Mouse (Mus musculus): ENCODE measurements around the gene Dusp23. TPM values are rescaled to one million over a fixed set of nuclear protein-coding genes. Genes with fewer than 3 reads are reported as not detected.

Gene Dusp23
- polyA plus RNA-seq, 1 experiment from 2014 or later, result 17.2 TPM

- H3K9me3 ChIP-seq (replicated peaks), result no peaks in the 10 kb centered on the region
- peaks cover 28% of the 10 kb centered on the region for H3K4me1 ChIP-seq
- H3K4me3 ChIP-seq (replicated peaks), result no peak overlapping the region
- no peak for ATAC-seq (replicated peaks; ENCODE audit: low FRiP score)
- WGBS, result 44% methylated on average over 4 of the region's 4 CpGs
- no peak overlapping the region for H3K4me2 ChIP-seq
- H3K27ac ChIP-seq, result no peak overlapping the region
- H3K36me3 ChIP-seq, result no peaks in the 10 kb centered on the region
- 0 out of 2 replicates have a peak, but pooled peaks cover 4% of the 10 kb centered on the region for H3K27me3 ChIP-seq
- no peak overlapping the region for H3K9ac ChIP-seq
Measured at GRCm38 (mm10) chr1:172618141-172618540, 14.6 kb downstream of the Dusp23 start.

- WGBS, result 12% methylated on average over 14 of the region's 14 CpGs
- peaks cover 28% of the 10 kb centered on the region for H3K4me1 ChIP-seq
- H3K9me3 ChIP-seq (replicated peaks), result no peaks in the 10 kb centered on the region
- ATAC-seq (replicated peaks; ENCODE audit: low FRiP score), result peak; percentile 59
- H3K27me3 ChIP-seq, result 0 out of 2 replicates have a peak, but pooled peaks cover 4% of the 10 kb centered on the region
- no peaks in the 10 kb centered on the region for H3K36me3 ChIP-seq
- peak overlapping the region; percentile 69 for H3K4me2 ChIP-seq
- no peak overlapping the region for H3K27ac ChIP-seq
- H3K9ac ChIP-seq, result no peak overlapping the region
- H3K4me3 ChIP-seq (replicated peaks), result peak overlapping the region; percentile 32
Measured at GRCm38 (mm10) chr1:172617365-172618076, 15.2 kb downstream of the Dusp23 start.

- peak; percentile 62 for ATAC-seq (replicated peaks; ENCODE audit: low FRiP score)
- Histone ChIP-seq H3K4me1 (peaks cover 28% of the 10 kb centered on the region), H3K27me3 (0 out of 2 replicates have a peak, but pooled peaks cover 4% of the 10 kb centered on the region), H3K9me3 (replicated peaks) (no peaks in the 10 kb centered on the region), H3K4me3 (replicated peaks) (peak overlapping the region; percentile 32), H3K4me2 (peak overlapping the region; percentile 69), H3K9ac (no peak overlapping the region), H3K27ac (no peak overlapping the region), H3K36me3 (no peaks in the 10 kb centered on the region)
- 9% methylated on average over 22 of the region's 22 CpGs for WGBS
Measured at GRCm38 (mm10) chr1:172616537-172617300, 16.0 kb downstream of the Dusp23 start.

- peaks cover 28% of the 10 kb centered on the region for H3K4me1 ChIP-seq
- H3K27me3 ChIP-seq, result 0 out of 2 replicates have a peak, but pooled peaks cover 4% of the 10 kb centered on the region
- H3K27ac ChIP-seq, result no peak overlapping the region
- no peak overlapping the region for H3K4me2 ChIP-seq
- 65% methylated on average over 4 of the region's 4 CpGs for WGBS
- H3K36me3 ChIP-seq, result no peaks in the 10 kb centered on the region
- no peak overlapping the region for H3K4me3 ChIP-seq (replicated peaks)
- H3K9me3 ChIP-seq (replicated peaks), result no peaks in the 10 kb centered on the region
- no peak for ATAC-seq (replicated peaks; ENCODE audit: low FRiP score)
- no peak overlapping the region for H3K9ac ChIP-seq
Measured at GRCm38 (mm10) chr1:172615412-172615811, 17.4 kb downstream of the Dusp23 start.

GRCm38 (mm10) chr1:172614654-172615053, 18.1 kb downstream of the Dusp23 start:
- Histone ChIP-seq H3K9ac (no peak overlapping the region), H3K9me3 (replicated peaks) (no peaks in the 10 kb centered on the region), H3K27me3 (0 out of 2 replicates have a peak, but pooled peaks cover 4% of the 10 kb centered on the region), H3K36me3 (no peaks in the 10 kb centered on the region), H3K4me1 (peaks cover 28% of the 10 kb centered on the region), H3K27ac (peak overlapping the region; percentile 18; the same call in 1 of the 2 replicates), H3K4me3 (replicated peaks) (no peak overlapping the region), H3K4me2 (peak overlapping the region; percentile 31; the same call in 1 of the 2 replicates)
- peak; percentile 48 for ATAC-seq (replicated peaks; ENCODE audit: low FRiP score)
- 55% methylated on average over 10 of the region's 10 CpGs for WGBS

- Histone ChIP-seq H3K27ac (no peak overlapping the region), H3K4me3 (replicated peaks) (no peak overlapping the region), H3K4me1 (peaks cover 27% of the 10 kb centered on the region), H3K36me3 (no peaks in the 10 kb centered on the region), H3K4me2 (no peak overlapping the region), H3K27me3 (0 out of 2 replicates have a peak, but pooled peaks cover 4% of the 10 kb centered on the region), H3K9ac (no peak overlapping the region), H3K9me3 (replicated peaks) (no peaks in the 10 kb centered on the region)
- 48% methylated on average over 1 of the region's 1 CpGs for WGBS
- ATAC-seq (replicated peaks; ENCODE audit: low FRiP score), result no peak
Measured at GRCm38 (mm10) chr1:172612745-172613144, 20.0 kb downstream of the Dusp23 start.

- no peaks in the 10 kb centered on the region for H3K9me3 ChIP-seq (replicated peaks)
- no peak for ATAC-seq (replicated peaks; ENCODE audit: low FRiP score)
- no peaks in the 10 kb centered on the region for H3K36me3 ChIP-seq
- no peak overlapping the region for H3K4me3 ChIP-seq (replicated peaks)
- 0 out of 2 replicates have a peak, but pooled peaks cover 4% of the 10 kb centered on the region for H3K27me3 ChIP-seq
- WGBS, result 84% methylated on average over 10 of the region's 10 CpGs
- H3K9ac ChIP-seq, result no peak overlapping the region
- H3K4me1 ChIP-seq, result peaks cover 13% of the 10 kb centered on the region
- H3K27ac ChIP-seq, result no peak overlapping the region
- no peak overlapping the region for H3K4me2 ChIP-seq
Measured at GRCm38 (mm10) chr1:172611304-172611703, 21.5 kb downstream of the Dusp23 start.

GRCm38 (mm10) chr1:172602326-172602725, 30.4 kb downstream of the Dusp23 start, which contains the start of gene Fcrl6:
Gene Fcrl6 (minus strand): TSS chr1:172602551.
- Histone ChIP-seq H3K9me3 (replicated peaks) (no peaks in the 10 kb centered on the region), H3K4me2 (no peak within 1 kb of the TSS), H3K9ac (no peak within 1 kb of the TSS), H3K4me3 (replicated peaks) (no peak within 1 kb of the TSS), H3K4me1 (no peaks in the 10 kb centered on the region), H3K27ac (no peak within 1 kb of the TSS), H3K36me3 (no peaks in the 10 kb centered on the region), H3K27me3 (no peaks in the 10 kb centered on the region)
- 93% methylated on average over 1 of the region's 1 CpGs for WGBS
- no peak for ATAC-seq (replicated peaks; ENCODE audit: low FRiP score)

GRCm38 (mm10) chr1:172594495-172594894, 38.3 kb downstream of the Dusp23 start:
- no peak overlapping the region for H3K4me3 ChIP-seq (replicated peaks)
- H3K4me1 ChIP-seq, result no peaks in the 10 kb centered on the region
- no peaks in the 10 kb centered on the region for H3K27me3 ChIP-seq
- no peak overlapping the region for H3K4me2 ChIP-seq
- no peak overlapping the region for H3K27ac ChIP-seq
- H3K36me3 ChIP-seq, result no peaks in the 10 kb centered on the region
- no peak overlapping the region for H3K9ac ChIP-seq
- H3K9me3 ChIP-seq (replicated peaks), result no peaks in the 10 kb centered on the region
- no peak for ATAC-seq (replicated peaks; ENCODE audit: low FRiP score)

GRCm38 (mm10) chr1:172593956-172594355, 38.8 kb downstream of the Dusp23 start:
- no peak overlapping the region for H3K4me3 ChIP-seq (replicated peaks)
- H3K9ac ChIP-seq, result no peak overlapping the region
- H3K36me3 ChIP-seq, result no peaks in the 10 kb centered on the region
- 80% methylated on average over 2 of the region's 2 CpGs for WGBS
- no peaks in the 10 kb centered on the region for H3K9me3 ChIP-seq (replicated peaks)
- no peak overlapping the region for H3K27ac ChIP-seq
- H3K4me1 ChIP-seq, result no peaks in the 10 kb centered on the region
- H3K4me2 ChIP-seq, result no peak overlapping the region
- H3K27me3 ChIP-seq, result no peaks in the 10 kb centered on the region
- no peak for ATAC-seq (replicated peaks; ENCODE audit: low FRiP score)

- Histone ChIP-seq H3K27ac (no peak overlapping the region), H3K9ac (no peak overlapping the region), H3K36me3 (no peaks in the 10 kb centered on the region), H3K27me3 (no peaks in the 10 kb centered on the region), H3K4me3 (replicated peaks) (no peak overlapping the region), H3K9me3 (replicated peaks) (no peaks in the 10 kb centered on the region), H3K4me1 (no peaks in the 10 kb centered on the region), H3K4me2 (no peak overlapping the region)
- 75% methylated on average over 3 of the region's 3 CpGs for WGBS
- no peak for ATAC-seq (replicated peaks; ENCODE audit: low FRiP score)
Measured at GRCm38 (mm10) chr1:172593321-172593720, 39.4 kb downstream of the Dusp23 start.

- Histone ChIP-seq H3K36me3 (no peaks in the 10 kb centered on the region), H3K27me3 (peaks cover 5% of the 10 kb centered on the region), H3K9ac (no peak within 1 kb of the TSS), H3K4me3 (replicated peaks) (no peak within 1 kb of the TSS), H3K27ac (no peak within 1 kb of the TSS), H3K4me2 (no peak within 1 kb of the TSS), H3K4me1 (peaks cover 4% of the 10 kb centered on the region; the same call in 1 of the 2 replicates), H3K9me3 (replicated peaks) (no peaks in the 10 kb centered on the region)
- WGBS, result 83% methylated on average over 7 of the region's 7 CpGs
- ATAC-seq (replicated peaks; ENCODE audit: low FRiP score), result no peak
Measured at GRCm38 (mm10) chr1:172590385-172590784, 42.4 kb downstream of the Dusp23 start, which contains the start of gene Slamf8. Gene Slamf8 (minus strand): TSS chr1:172590568.
